Mouse (Mus musculus) ovary, postnatal 10 days (tissue): ENCODE results near the gene Rhox4c.
"Not testable (repeated sequence)": the region's sequence is repeated elsewhere in the genome, so short reads cannot be mapped to it uniquely, and the experiment has no call there.

Source experiments
- DNase-seq: peaks from one replicate; pipeline ENCODE4 v3.0.0; 2022; ENCODE audit warnings: low spot score

Rhox4c gene

DNA sequence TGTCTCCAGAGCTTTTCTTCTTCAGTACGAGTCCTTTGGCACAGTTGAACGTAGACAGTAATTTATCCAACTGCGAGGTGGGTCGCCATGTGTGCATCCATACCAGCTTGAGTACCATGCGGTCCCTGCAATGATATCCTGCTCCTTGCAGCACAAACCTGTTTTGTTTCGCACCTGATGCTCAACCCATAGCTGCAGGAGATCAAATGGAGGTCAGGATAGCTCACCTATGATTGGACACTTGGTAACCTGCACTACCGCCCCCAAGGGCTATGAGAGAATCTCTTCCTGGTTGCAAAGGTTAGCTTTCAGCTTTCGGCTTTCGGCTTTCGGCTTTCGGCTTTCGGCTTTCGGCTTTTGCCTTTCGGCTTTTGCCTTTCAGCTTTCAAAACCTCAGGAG, at the start of gene Rhox4c:
Gene Rhox4c (plus strand): TSS at position 301 of the 400 bp plus-strand sequence.
- DNase-seq = not testable (repeated sequence)

GRCm38 (mm10) chrX:37432194-37432593, 47.9 kb upstream of the Rhox4c start, which contains the start of gene Rhox4b:
TSS of gene Rhox4b (plus strand) at chrX:37432494.
- DNase-seq = not testable (repeated sequence)

DNA sequence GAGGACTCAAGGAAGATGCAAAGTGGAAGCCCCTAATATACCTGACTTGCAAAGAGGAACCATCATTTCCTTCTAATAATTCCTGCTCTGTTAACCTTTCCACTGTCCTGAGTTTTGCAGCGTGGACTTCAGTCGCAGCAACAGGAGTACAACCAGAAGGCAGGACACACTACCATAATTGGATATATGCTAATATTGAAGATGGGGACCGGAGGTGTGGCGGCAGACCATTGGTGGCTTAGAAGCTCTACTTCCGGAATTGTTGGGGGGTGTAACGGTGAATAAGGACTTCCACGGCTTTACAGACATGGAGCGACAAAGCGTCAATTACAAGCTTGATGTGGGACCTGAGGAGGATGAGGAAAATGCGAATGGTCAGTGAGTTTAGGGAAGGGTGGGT, 26.8 kb upstream of the Rhox4c start, which contains the start of gene Rhox2c:
Gene Rhox2c (plus strand): TSS at position 301 of the 400 bp plus-strand sequence.
- not testable (repeated sequence) for DNase-seq

GRCm38 (mm10) chrX:37458285-37458684, 21.9 kb upstream of the Rhox4c start, which contains the start of gene Rhox3c:
TSS of gene Rhox3c (plus strand) at chrX:37458585.
- DNase-seq = not testable (repeated sequence)

GRCm38 (mm10) chrX:37514059-37514458, 33.9 kb downstream of the Rhox4c start, which contains the start of gene Rhox4d:
TSS of gene Rhox4d (plus strand) at chrX:37514359.
- not testable (repeated sequence) for DNase-seq

DNA sequence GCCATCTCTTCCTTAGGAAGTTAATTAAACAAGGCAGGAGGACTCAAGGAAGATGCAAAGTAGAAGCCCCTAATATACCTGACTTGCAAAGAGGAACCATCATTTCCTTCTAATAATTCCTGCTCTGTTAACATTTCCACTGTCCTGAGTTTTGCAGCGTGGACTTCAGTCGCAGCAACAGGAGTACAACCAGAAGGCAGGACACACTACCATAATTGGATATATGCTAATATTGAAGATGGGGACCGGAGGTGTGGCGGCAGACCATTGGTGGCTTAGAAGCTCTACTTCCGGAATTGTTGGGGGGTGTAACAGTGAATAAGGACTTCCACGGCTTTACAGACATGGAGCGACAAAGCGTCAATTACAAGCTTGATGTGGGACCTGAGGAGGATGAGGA, 50.0 kb downstream of the Rhox4c start, which contains the start of gene Rhox2e:
Gene Rhox2e (plus strand): TSS at position 301 of the 400 bp plus-strand sequence.
- not testable (repeated sequence) for DNase-seq
